Mouse (Mus musculus) adrenal gland, adult 18-20 months (tissue): Measurements from ENCODE around the gene B3galt1. TPM values are rescaled to one million over a fixed set of nuclear protein-coding genes. Genes with fewer than 3 reads are reported as not detected.

Source experiments
- DNase-seq, 2 experiments: peaks; one replicate each; pipeline ENCODE4 v3.0.0; 2021 to 2022; ENCODE audit warnings: low spot score in 2 of 2
- long read RNA-seq, 2 experiments: library from polyadenylated mRNA; stranded (forward); transcript quantifications; one replicate each; pipeline ENCODE4 v2.0.0; 2021
- total RNA-seq, 2 experiments: library from RNA; stranded (reverse); gene quantifications; 1 replicate in 1 of 2; 2 replicates in 1 of 2; pipeline ENCODE4 v1.2.3; 2021

B3galt1 gene
- 1 to 10 TPM; 3.0 to 3.5 TPM for total RNA-seq
- long read RNA-seq, experiment 1, partial matches to known transcripts = 0 of 1 reads
- long read RNA-seq, experiment 1, other reads (novel, unspliced or antisense) = 1 of 1 reads
- long read RNA-seq, experiment 2, partial matches to known transcripts = 0 of 2 reads
- long read RNA-seq, experiment 2, other reads (novel, unspliced or antisense) = 2 of 2 reads

DNA sequence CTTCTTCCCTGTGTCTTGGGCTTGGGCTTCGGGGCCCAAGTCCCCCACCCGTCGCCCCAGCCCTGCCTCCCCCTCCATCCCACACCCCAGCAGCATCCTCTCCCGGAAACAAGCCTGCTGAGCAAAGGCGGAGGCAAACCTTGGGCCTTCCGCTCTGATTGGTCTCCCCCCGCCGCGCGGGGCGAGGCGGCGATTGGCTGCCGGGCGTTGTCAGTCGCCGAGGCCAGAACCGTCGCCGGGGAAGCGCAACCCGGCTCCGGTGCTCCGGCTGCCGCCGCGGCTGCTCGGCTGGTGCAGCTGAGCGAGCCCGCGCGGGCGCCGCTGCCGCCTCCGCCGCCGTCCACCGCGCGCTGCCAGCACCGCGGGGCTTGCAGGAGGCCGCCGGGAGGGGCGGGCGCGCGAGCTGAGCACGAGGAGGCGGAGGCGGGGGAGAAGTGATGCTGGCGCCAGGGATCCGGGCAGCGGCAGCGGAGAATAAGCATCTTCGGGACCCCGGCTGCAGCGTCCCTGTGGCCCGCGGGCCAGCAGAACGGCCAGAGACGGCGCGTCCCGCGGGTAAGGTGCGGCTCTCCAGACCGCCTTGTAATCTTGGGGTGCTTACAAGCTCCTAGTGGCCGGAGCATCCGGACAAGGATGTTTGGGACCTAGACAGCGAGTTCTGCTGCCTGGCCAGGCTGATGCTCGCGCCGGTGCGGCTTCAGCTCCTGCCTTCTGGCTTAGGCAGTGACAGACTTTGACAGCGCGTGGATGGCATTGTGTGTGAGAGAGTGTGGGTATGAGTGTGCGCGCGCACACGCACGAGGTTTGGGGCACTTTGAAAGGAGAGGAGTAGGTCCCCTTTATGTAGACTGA lies at the start of gene B3galt1:
TSS of gene B3galt1 (plus strand) at position 392 of the 852 bp plus-strand sequence.
- peak; percentile 58 to 62 for DNase-seq

GRCm38 (mm10) chr2:67516405-67516804 lies 49.3 kb upstream of the B3galt1 start:
- DNase-seq = no peak

DNA sequence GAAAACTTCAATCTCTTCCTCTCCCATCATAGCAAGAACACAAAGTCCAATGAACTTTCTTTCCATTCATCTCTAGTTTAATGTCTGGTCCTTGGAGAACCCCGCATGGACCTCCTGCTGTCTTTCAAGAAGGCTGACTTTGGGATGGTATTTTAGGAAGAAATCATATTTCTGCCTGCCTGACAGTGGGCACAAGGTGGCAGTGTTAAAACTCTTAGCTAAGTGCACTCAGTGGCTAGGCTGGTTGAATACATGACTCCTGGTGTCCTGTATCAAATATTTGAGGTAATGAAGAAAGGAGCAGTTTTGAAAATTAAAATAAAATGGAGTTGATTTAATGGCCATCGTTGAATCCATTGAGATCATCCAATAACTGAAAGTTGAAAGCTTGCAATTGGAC lies 30.3 kb upstream of the B3galt1 start:
- no peak for DNase-seq

DNA sequence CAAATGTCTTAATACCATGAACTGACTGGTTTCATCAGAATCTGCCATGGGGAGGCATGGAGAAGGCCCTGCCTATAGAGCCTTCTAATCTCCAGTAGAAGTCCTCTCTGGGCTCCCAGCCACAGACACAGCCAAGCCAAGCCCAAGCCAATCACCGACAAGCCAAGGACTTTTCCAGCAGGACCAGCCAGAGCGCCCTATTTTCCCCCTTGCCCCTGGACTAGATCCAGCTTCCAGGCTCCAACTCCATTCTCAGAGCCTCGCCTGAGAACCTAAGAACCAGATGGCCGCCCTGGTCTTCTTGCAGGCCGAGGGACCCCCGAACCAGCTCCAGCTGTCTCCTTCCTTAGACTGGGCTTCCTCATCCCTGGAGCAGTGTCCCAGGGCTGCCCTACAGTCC lies 26.2 kb upstream of the B3galt1 start:
- no peak for DNase-seq

DNA sequence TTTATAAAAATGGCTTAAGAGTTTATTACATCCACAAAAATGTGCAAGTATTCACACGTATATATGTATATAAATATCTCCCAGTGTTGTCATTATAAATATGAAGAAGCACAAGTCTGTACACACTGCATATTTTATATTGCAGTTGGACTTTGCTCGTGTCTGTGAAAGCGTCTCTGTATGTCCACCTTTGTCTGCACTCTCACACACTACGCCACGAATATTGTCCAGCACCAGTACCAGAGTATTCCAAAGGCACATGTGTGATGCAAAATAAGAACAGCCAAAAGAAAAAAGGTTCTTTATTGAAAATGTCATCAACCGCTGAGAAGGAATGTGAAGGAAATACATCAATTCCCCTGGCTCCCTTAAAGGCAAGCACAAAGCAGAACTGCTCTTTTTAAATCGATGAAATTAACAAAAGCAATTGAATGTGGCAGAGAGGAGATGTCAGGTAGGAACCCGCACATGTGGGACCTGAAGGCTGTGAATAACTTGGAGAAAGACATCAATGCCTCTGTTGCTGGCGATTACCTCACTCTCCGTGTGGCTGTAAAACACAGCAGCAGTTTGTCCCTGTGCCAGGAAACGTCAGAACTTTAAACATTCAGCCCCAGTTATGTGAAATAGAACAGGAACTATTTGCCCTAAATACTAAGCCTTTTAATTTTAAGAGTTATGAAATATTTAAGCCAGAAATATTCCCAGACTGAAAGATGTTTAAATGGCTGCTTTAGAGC lies 23.5 kb upstream of the B3galt1 start:
- no peak for DNase-seq

DNA sequence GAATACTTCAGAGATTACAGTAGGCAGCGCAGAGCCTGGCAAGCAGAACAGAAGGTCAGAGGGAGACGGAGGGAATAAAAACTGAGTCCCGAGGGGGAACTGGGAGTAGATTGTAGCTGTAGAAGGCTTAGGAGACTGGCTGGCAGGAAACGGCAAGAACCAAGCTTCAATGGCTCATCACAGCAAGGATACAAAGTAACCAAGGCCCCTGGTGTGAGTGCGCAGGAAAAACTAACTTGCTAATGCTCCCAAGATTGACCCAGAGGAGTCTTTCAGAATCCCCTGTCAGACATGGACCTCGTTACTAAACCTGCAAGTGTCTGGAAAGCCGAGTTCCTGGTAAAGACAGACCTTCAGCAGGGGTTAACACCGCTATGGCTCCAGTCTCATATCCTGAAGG lies 21.2 kb upstream of the B3galt1 start:
- no peak for DNase-seq

DNA sequence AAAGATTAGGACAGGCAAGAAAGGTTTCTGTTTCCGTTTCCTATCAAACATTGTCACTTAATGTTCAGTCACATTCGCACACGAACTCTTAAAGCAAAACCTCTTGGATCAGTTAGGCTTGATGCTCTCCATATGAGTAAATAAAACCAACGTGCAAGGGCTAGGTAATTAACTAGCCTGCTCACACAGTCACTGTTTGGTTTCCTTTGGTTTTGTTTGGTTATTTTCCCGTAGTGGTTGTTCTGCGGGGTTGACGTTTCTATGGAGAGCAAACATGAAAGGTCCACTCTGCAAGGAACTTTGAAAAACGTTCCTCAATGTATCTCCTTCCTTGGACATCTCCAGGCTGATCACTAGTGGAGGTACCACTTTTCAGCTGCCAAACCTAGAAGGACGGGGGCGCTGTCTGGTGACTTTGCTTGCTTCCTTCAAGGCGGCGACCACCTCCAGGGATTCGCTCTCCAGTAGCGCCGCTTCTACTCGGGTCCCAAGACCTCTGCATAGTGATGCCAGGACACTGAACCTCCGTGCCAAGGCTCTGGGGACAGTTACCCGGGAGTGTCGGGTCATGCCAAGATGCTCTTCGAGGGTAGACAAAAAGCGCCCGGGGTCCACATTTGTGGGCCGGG lies 706 bp upstream of the B3galt1 start:
- DNase-seq = peak in 1 of 2 experiments; percentile 13

DNA sequence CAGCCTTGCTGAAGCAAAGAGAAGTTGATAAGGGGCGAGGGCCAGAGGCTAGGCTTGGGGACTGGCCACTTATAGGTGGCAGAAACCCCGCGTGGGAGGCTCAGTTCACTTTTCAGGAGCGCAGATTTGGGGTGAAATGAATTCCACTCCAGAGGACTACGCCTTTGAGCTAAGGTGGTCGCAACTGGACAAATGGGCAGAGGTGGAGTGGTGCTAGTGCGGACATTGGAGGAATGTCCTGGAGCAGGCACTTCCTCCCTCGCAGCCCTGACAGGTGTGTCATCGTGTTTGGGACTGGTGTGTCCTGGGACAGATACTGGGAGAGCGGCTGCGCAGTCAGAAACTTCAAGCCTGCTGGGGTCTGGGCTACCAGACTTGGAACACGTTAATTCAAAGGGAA lies 895 bp downstream of the B3galt1 start:
- no peak for DNase-seq

GRCm38 (mm10) chr2:67567141-67567680 lies 1.5 kb downstream of the B3galt1 start:
- DNase-seq = no peak

GRCm38 (mm10) chr2:67576634-67577033 lies 11.0 kb downstream of the B3galt1 start:
- DNase-seq = no peak

GRCm38 (mm10) chr2:67583091-67583490 lies 17.4 kb downstream of the B3galt1 start:
- no peak for DNase-seq

GRCm38 (mm10) chr2:67590408-67590807 lies 24.7 kb downstream of the B3galt1 start:
- no peak for DNase-seq

- DNase-seq = no peak
Measured at GRCm38 (mm10) chr2:67591831-67592629, 26.4 kb downstream of the B3galt1 start.

- no peak for DNase-seq
Measured at GRCm38 (mm10) chr2:67622902-67623301, 57.2 kb downstream of the B3galt1 start.

DNA sequence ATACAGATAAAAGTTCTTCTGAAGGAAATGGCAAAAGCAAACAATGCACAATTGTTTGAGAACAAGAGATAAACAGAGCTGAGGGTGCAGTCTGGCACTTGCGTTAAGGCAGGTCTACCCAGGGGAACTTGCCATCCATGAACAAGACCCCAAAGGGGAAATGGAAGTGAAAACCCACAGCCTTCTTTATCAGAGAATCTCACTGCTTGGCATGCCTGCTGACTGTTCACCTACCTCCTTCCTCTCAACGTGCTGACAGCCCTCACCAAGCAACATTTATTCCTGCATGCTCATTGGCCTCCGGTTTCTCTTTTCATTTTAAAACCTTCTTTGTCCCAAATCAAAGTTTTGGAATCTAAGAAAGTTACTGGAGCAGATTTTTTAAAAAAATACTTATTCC lies 62.0 kb downstream of the B3galt1 start:
- no peak for DNase-seq

GRCm38 (mm10) chr2:67628289-67628688 lies 62.6 kb downstream of the B3galt1 start:
- no peak for DNase-seq

DNA sequence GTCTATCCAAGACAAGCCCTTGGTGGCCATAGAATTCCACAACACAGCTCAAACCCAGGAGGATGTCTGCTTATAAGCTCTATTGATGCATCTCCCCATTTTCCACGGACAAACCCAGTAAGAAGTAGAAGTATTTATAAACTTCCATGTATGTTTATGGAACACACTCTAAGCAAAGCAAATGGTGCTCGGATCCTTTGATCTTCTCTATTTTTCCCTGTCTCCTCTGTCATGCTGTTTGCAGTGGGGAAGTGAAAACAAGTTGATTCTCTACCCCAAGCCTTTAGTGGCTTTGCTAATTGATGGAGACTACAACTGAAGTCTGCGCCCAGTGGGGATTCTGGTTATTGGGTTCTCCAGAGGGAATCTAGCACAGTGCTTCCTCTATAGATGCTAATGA lies 89.2 kb downstream of the B3galt1 start:
- no peak for DNase-seq

- no peak for DNase-seq
Measured at GRCm38 (mm10) chr2:67657372-67657771, 91.7 kb downstream of the B3galt1 start.

DNA sequence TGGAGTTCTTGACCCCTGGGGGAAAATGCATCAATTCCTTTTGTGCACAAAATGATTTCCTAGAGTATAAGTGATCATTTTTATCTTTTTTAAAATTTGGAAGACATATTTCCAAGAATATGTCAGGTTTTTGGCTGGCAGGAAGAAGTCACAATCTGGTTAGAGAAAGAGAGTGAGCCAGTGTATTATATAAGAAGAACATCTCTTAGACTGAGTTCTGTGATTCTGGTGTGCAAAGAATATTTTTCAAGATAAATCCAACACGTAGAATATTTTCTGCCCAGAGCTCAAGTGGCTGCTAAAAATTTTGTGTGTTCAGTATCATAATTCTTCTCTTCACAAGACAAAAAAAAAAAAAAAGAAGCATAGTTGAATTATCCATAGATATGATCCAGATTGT lies 92.4 kb downstream of the B3galt1 start:
- no peak for DNase-seq

DNA sequence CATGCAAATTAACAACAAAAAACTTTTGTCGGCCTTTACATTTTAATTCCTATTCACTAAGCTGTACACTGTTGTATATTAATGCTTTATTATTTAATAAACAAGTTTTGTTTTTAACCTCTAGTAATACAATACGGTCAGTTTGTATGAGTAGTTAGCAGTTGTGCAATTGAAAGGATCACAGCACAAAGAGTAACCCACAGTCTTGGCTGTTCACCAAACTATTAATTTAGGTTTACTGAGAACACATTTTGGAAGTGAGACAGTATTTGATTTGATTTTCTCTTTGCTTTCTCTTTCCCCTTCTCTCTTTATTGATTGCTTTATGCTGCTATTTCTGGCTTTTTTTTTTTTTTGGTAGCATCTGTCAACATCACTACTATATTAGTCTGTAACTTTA lies 106.0 kb downstream of the B3galt1 start:
- DNase-seq = no peak
